Mouse (Mus musculus): ENCODE data around the gene Rimbp3.
"Not testable (repeated sequence)": the region's sequence is repeated elsewhere in the genome, so short reads cannot be mapped to it uniquely, and the experiment has no call there.

Gene Rimbp3

GRCm38 (mm10) chr16:17220127-17220733 lies 11.8 kb downstream of the Rimbp3 start:
- no peak for DNase-seq

GRCm38 (mm10) chr16:17222197-17222596 lies 13.8 kb downstream of the Rimbp3 start:
- DNase-seq: peak; percentile 98

DNA sequence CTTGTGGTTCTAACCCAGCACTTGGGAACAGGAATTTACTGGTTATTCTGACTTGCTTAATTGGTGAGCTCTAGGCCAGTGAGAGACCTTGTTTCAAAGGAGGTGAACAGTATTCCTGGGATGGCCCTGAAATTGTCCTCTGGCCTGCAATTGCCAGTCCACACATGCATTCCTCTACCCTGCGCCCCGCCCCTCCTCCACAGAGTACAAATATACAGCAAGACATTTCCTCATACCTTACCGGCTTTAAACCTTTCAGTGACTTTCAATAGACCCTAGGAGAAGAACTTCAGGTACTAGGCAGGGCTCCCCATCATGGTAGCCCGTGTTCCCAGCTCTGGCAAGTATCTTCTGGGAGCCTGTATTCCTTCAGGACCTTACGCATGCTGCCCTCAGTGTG lies 17.2 kb downstream of the Rimbp3 start:
- DNase-seq: peak; percentile 22

GRCm38 (mm10) chr16:17226496-17226895 lies 18.1 kb downstream of the Rimbp3 start:
- DNase-seq: no peak

- not testable (repeated sequence) for DNase-seq
Observed at GRCm38 (mm10) chr16:17231523-17231922, 23.1 kb downstream of the Rimbp3 start.

- DNase-seq: peak; percentile 93
Observed at GRCm38 (mm10) chr16:17232794-17233701, 24.6 kb downstream of the Rimbp3 start, which contains the start of gene Hic2. TSS of gene Hic2 (plus strand) at chr16:17233572.

DNA sequence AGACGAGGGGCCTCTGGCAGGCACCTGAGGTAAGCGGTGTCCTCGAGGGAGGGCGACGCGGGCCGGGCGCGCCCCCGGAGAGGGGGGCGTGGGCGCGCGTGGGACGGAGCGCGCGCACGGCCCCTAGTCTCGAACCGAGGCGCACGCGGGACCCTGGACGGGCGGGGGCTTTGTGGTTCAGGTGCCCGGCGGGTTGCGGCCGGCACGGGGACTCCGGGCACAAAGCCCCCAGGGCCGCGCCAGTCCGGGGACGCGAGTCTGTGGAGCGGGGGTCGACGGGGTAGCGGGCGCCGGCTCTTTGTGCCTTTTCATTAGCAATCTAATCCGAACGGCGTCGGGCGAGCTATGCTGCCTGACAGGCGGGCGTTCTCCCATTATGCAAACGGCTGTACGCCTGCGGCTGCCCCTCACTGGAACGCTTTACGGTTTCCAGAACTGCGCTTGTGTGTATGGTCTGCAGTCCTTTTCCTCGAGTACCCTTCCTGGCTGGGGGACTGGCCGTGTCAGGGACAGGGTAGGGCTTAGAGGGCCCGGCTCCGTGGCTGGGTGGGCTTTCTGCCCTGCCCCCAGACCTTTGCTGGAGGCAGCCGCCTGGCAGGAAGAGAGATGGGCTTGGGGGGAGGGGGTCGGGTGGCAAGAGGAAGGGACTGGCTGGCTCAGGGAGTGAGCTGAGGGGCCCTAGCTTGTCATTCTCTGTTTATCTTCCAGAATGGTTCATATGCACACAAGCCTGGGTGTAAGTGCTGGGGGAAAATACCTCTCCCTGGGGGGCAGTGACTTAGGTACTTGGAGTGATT lies 25.5 kb downstream of the Rimbp3 start:
- peak; percentile 16 for DNase-seq

- peak; percentile 19 for DNase-seq
Observed at GRCm38 (mm10) chr16:17234499-17234895, 26.1 kb downstream of the Rimbp3 start.

GRCm38 (mm10) chr16:17234916-17235665 lies 26.7 kb downstream of the Rimbp3 start:
- DNase-seq: peak; percentile 46

DNA sequence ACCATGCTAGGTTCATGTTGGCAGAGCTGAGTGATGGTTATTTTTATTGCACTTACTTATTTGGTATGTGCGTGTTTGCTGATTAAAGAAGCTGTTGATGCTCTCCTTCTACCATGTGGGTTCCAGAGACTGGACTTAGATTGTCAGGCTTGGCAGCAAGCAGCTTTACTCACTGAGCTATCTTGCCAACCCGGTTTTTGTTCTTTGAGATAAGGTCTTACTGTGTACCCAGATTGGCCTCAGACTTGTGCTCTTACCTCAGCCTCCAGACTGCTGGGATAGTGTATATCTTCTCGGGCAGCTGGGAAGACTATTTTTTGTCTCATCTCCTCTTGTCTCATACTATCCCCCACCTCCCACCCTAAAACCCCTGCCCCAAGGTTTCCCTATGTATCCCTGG lies 29.2 kb downstream of the Rimbp3 start:
- DNase-seq: no peak

DNA sequence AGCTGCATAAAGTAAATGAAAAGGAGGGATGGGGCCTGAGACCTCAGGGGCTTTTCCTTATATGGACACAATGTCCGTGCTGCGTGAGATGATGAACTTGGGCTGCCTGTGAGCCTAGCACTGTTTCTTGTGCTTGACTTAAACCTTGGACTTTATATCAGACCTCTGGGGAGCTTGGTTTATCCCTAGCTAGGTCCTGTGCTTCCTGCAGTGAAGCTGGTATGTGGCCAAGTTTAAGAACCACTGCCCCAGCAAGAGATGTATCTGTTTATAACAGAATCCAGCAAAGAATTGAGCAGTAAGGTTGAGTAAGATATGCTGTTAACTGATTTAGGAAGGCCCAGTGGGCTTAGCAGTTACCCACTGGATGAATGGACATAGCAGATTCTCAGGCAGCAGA lies 31.0 kb downstream of the Rimbp3 start:
- no peak for DNase-seq

GRCm38 (mm10) chr16:17243731-17244130 lies 35.3 kb downstream of the Rimbp3 start:
- no peak for DNase-seq

- no peak for DNase-seq
Observed at GRCm38 (mm10) chr16:17244996-17245395, 36.6 kb downstream of the Rimbp3 start.

- peak; percentile 73 for DNase-seq
Observed at GRCm38 (mm10) chr16:17247727-17248126, 39.3 kb downstream of the Rimbp3 start.

DNA sequence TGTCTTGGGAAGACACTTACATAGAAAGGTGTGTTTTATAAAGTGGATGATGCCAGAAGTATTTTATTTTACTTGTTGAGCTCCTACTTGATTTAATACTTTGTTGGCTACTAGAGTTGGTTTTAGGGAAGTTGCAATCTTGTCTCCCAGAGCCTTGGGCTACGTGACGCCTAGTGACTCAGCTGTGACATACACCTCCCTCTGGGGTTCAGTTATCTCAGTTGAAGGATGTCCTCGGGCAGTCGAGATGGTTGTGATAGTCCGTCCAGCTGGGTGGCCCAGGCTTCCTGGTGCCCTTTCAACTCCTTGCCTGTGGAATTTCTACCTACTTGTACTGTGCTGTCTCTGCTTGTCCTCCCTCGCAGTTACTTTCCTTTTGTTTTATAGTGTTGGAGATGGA lies 40.7 kb downstream of the Rimbp3 start:
- no peak for DNase-seq

DNA sequence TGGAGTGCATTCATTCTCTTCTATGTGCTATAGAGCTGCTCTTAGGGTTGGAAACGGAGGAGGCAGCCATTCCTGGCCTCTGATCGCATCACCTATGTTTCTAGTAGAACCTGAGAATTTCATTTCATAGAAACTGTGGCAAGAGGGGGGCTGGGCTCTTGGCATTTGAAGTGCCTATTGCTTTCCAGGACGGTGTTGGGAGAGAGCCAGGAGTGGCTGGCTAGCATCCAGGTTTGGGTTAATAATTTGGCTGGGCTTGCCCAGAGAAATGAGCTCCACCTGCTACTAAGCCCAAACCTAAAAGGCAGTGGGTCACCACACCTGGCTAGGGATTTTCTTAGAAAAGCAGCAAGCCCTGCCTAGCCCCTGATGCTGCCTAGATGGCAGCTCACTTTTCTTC lies 43.1 kb downstream of the Rimbp3 start:
- DNase-seq: peak; percentile 85

- no peak for DNase-seq
Observed at GRCm38 (mm10) chr16:17252086-17252726, 43.8 kb downstream of the Rimbp3 start.

DNA sequence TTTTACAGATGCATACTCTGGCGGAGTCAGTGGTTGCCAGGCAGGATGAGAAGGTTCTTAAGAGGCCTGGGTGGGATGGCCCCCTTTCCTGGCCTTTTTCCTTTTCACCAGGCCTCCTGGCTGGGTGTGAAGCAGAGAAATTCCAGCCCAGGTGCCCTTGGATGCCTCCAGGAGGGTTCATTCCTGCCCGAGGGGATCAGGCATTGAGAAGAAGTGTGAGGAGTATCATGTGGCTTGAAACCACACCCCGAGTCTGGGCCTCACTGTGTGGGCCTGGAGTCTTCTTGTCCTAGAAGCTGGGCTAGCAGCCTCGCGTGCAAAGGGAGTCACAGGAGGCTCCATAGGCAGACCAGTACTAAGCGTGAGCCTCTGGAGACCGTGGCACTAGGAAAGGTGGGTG lies 44.4 kb downstream of the Rimbp3 start:
- DNase-seq: no peak

GRCm38 (mm10) chr16:17254005-17254597 lies 45.7 kb downstream of the Rimbp3 start:
- DNase-seq: no peak

- no peak for DNase-seq
Observed at GRCm38 (mm10) chr16:17255270-17255669, 46.9 kb downstream of the Rimbp3 start.

DNA sequence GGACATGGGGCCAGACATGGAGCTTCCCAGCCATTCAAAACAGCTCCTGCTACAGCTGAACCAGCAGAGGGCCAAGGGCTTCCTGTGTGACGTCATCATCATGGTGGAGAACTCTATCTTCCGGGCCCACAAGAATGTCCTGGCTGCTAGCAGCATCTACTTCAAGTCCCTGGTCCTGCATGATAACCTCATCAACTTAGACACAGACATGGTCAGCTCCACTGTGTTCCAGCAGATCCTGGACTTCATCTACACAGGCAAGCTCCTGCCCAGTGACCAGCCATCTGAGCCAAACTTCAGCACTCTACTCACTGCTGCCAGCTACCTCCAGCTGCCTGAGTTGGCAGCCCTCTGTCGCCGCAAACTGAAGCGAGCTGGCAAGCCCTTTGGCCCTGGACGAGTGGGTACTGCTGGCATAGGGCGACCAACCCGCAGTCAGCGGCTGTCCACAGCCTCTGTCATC lies 49.0 kb downstream of the Rimbp3 start:
- DNase-seq: no peak

- DNase-seq: no peak
Observed at GRCm38 (mm10) chr16:17258917-17259316, 50.5 kb downstream of the Rimbp3 start.

All from lung, postnatal 14 days (tissue).